18 mouse cellular contexts compared by ENCODE assay signal in genomic region chr1:86623001-86624000, GRCm38 (mm10). TPM values are rescaled to one million over a fixed set of nuclear protein-coding genes. Genes with fewer than 3 reads are reported as not detected.
A peak's percentile ranks its signal among the peaks of the same experiment; 100 is the strongest.
DNase-seq lines count a peak whose midpoint lies in the region; ATAC-seq and TF ChIP-seq lines count a peak whose summit lies in the region.
"Had no signal": no experiment of that assay in that cellular context is flagged by ENCODE, and none has a peak within 500 bp of the region (broad histone marks: within the 10 kb centered on the region; RNA-seq: fewer than 3 reads in every experiment).

No protein-coding gene starts in this region.

- H3K27me3 ChIP-seq in heart, embryonic 14.5 days (ENCODE audit: control insufficient read depth, insufficient read depth, low read length) = no peaks in the 10 kb centered on the region
- H3K27me3 ChIP-seq in heart, adult 2 months (ENCODE audit: control insufficient read depth, insufficient read depth, low read length) = no peaks in the 10 kb centered on the region
- no peaks in the 10 kb centered on the region for H3K27me3 ChIP-seq in neural tube, embryonic 12.5 days (replicated peaks)
- H3K27me3 ChIP-seq in intestine, embryonic 14.5 days (replicated peaks; ENCODE audit: control insufficient read depth, insufficient read depth, low read length) = no peaks in the 10 kb centered on the region
- H3K27me3 ChIP-seq in stomach, embryonic 16.5 days (ENCODE audit: control insufficient read depth, insufficient read depth, low read length) = no peaks in the 10 kb centered on the region
- no peaks in the 10 kb centered on the region for H3K27me3 ChIP-seq in hindbrain, embryonic 16.5 days (replicated peaks; ENCODE audit: control insufficient read depth, insufficient read depth, low read length)
- H3K27me3 ChIP-seq: CH12.LX; liver, embryonic 12.5 days had no signal

- DNase-seq in heart, adult 2 months = no peak
- no peak for DNase-seq in neural tube, embryonic 10.5 days (ENCODE audit: extremely low spot score, low spot score)
- peak; percentile 60 for DNase-seq in intestine, embryonic 14.5 days (ENCODE audit: low spot score)
- no peak for DNase-seq in cerebellum, adult 11-12 months
- DNase-seq: heart, postnatal 10 days; layer of hippocampus, postnatal 36 days; right cerebral cortex, postnatal 4 days; thymus, adult 2 months had no signal

- no peak for TF ChIP-seq EP300 in heart, adult 2 months (IDR thresholded peaks at IDR 0.05; ENCODE audit: insufficient read depth, low read depth, low read length)

- intact Hi-C loops in heart, adult 2 months (cut with DNase I) = no loop called here

- H3K27ac ChIP-seq in heart, embryonic 14.5 days (replicated peaks in 1 of 2; ENCODE audit: control insufficient read depth in 1 of 2, insufficient read depth in 1 of 2, low read depth in 2 of 2, low read length in 2 of 2) = no peak overlapping the region
- H3K27ac ChIP-seq in heart, adult 2 months = no peak overlapping the region
- no peak overlapping the region for H3K27ac ChIP-seq in neural tube, embryonic 12.5 days
- peak overlapping the region; percentile 38; the same call in 1 of the 2 replicates for H3K27ac ChIP-seq in intestine, embryonic 14.5 days (ENCODE audit: low read depth)
- H3K27ac ChIP-seq in stomach, embryonic 16.5 days (ENCODE audit: low read length) = no peak overlapping the region
- H3K27ac ChIP-seq in hindbrain, embryonic 16.5 days (ENCODE audit: low read depth, low read length) = no peak overlapping the region
- H3K27ac ChIP-seq: liver, embryonic 12.5 days had no signal

- H3K9me3 ChIP-seq in heart, embryonic 14.5 days (ENCODE audit: control insufficient read depth, low read length) = no peaks in the 10 kb centered on the region
- no peaks in the 10 kb centered on the region for H3K9me3 ChIP-seq in neural tube, embryonic 12.5 days
- no peaks in the 10 kb centered on the region for H3K9me3 ChIP-seq in intestine, embryonic 14.5 days (ENCODE audit: control insufficient read depth, low read length)
- H3K9me3 ChIP-seq in stomach, embryonic 16.5 days (replicated peaks; ENCODE audit: control insufficient read depth, low read length) = no peaks in the 10 kb centered on the region
- H3K9me3 ChIP-seq in hindbrain, embryonic 16.5 days (ENCODE audit: control insufficient read depth, low read length) = no peaks in the 10 kb centered on the region
- H3K9me3 ChIP-seq: liver, embryonic 12.5 days had no signal

- H3K4me1 ChIP-seq in heart, embryonic 14.5 days (ENCODE audit: control insufficient read depth in 2 of 2, insufficient read depth in 2 of 2, low read length in 2 of 2) = no peaks in the 10 kb centered on the region
- H3K4me1 ChIP-seq in heart, adult 2 months (ENCODE audit: control insufficient read depth, insufficient read depth, low read length) = no peaks in the 10 kb centered on the region
- H3K4me1 ChIP-seq in neural tube, embryonic 12.5 days = no peaks in the 10 kb centered on the region
- H3K4me1 ChIP-seq in intestine, embryonic 14.5 days (replicated peaks; ENCODE audit: control insufficient read depth, insufficient read depth, low read length) = 0 out of 2 replicates have a peak, but pooled peaks cover 3% of the 10 kb centered on the region
- peaks cover 4% of the 10 kb centered on the region; the same call in 1 of the 2 replicates for H3K4me1 ChIP-seq in stomach, embryonic 16.5 days (ENCODE audit: control insufficient read depth, insufficient read depth, low read length)
- no peaks in the 10 kb centered on the region for H3K4me1 ChIP-seq in hindbrain, embryonic 16.5 days (ENCODE audit: control insufficient read depth, insufficient read depth, low read depth, low read length)
- H3K4me1 ChIP-seq: liver, embryonic 12.5 days had no signal

- H3K4me2 ChIP-seq in heart, embryonic 14.5 days (ENCODE audit: low read length) = 0 out of 2 replicates have a peak overlapping the region, but pooled peaks have one; percentile 9
- H3K4me2 ChIP-seq in neural tube, embryonic 12.5 days (replicated peaks) = 0 out of 2 replicates have a peak overlapping the region, but pooled peaks have one; percentile 6
- peak overlapping the region; percentile 26 for H3K4me2 ChIP-seq in intestine, embryonic 14.5 days (ENCODE audit: low read length)
- H3K4me2 ChIP-seq in stomach, embryonic 16.5 days (ENCODE audit: low read depth, low read length) = peak overlapping the region; percentile 7; the same call in 1 of the 2 replicates
- H3K4me2 ChIP-seq in hindbrain, embryonic 16.5 days (ENCODE audit: low read length) = no peak overlapping the region
- H3K4me2 ChIP-seq: liver, embryonic 12.5 days had no signal

- no peaks in the 10 kb centered on the region for H3K79me2 ChIP-seq in heart, adult 2 months (replicated peaks; ENCODE audit: control insufficient read depth, insufficient read depth, low read length)

- H3K36me3 ChIP-seq in heart, embryonic 14.5 days (ENCODE audit: control insufficient read depth, insufficient read depth, low read length) = no peaks in the 10 kb centered on the region
- H3K36me3 ChIP-seq in heart, adult 2 months (ENCODE audit: control insufficient read depth, insufficient read depth, low read length) = no peaks in the 10 kb centered on the region
- H3K36me3 ChIP-seq in neural tube, embryonic 12.5 days = no peaks in the 10 kb centered on the region
- no peaks in the 10 kb centered on the region for H3K36me3 ChIP-seq in intestine, embryonic 14.5 days (ENCODE audit: control insufficient read depth, insufficient read depth, low read length)
- no peaks in the 10 kb centered on the region for H3K36me3 ChIP-seq in stomach, embryonic 16.5 days (ENCODE audit: control insufficient read depth, insufficient read depth, low read length)
- no peaks in the 10 kb centered on the region for H3K36me3 ChIP-seq in hindbrain, embryonic 16.5 days (ENCODE audit: control insufficient read depth, insufficient read depth, low read length)
- H3K36me3 ChIP-seq: liver, embryonic 12.5 days had no signal

- no peak for TF ChIP-seq POLR2A in heart, adult 2 months (IDR thresholded peaks at IDR 0.05; ENCODE audit: insufficient read depth, low read depth, low read length)

- no peak overlapping the region for H3K9ac ChIP-seq in heart, embryonic 14.5 days (ENCODE audit: low read length)
- no peak overlapping the region for H3K9ac ChIP-seq in heart, adult 2 months (ENCODE audit: low read depth, low read length)
- no peak overlapping the region for H3K9ac ChIP-seq in neural tube, embryonic 12.5 days
- no peak overlapping the region for H3K9ac ChIP-seq in intestine, embryonic 14.5 days (ENCODE audit: low read length)
- no peak overlapping the region for H3K9ac ChIP-seq in stomach, embryonic 16.5 days (ENCODE audit: low read length)
- no peak overlapping the region for H3K9ac ChIP-seq in hindbrain, embryonic 16.5 days (ENCODE audit: low read depth, low read length)
- H3K9ac ChIP-seq: liver, embryonic 12.5 days had no signal

- no peak for ATAC-seq in heart, embryonic 14.5 days (ENCODE audit: insufficient number of reproducible peaks, insufficient read depth, low FRiP score, low read depth)
- ATAC-seq in neural tube, embryonic 12.5 days (ENCODE audit: low FRiP score, low read depth) = 0 out of 2 replicates have a peak, but pooled peaks have one; percentile 48
- ATAC-seq in intestine, embryonic 14.5 days (replicated peaks; ENCODE audit: low FRiP score, low TSS enrichment, low read depth) = peak; percentile 74
- ATAC-seq in stomach, embryonic 16.5 days (ENCODE audit: insufficient read depth, low FRiP score) = 0 out of 2 replicates have a peak, but pooled peaks have one; percentile 44
- ATAC-seq in hindbrain, embryonic 16.5 days = no peak
- ATAC-seq: inflammation-experienced regulatory T-cells, adult 6 months; liver, embryonic 12.5 days had no signal

- H3K4me3 ChIP-seq in heart, embryonic 14.5 days (ENCODE audit: control insufficient read depth in 1 of 2, insufficient read depth in 1 of 2, low read depth in 1 of 2, low read length in 2 of 2) = no peak overlapping the region
- no peak overlapping the region for H3K4me3 ChIP-seq in heart, adult 2 months
- H3K4me3 ChIP-seq in neural tube, embryonic 12.5 days = no peak overlapping the region
- H3K4me3 ChIP-seq in intestine, embryonic 14.5 days (ENCODE audit: low read depth, low read length) = no peak overlapping the region
- H3K4me3 ChIP-seq in stomach, embryonic 16.5 days (replicated peaks; ENCODE audit: low read length) = no peak overlapping the region
- no peak overlapping the region for H3K4me3 ChIP-seq in hindbrain, embryonic 16.5 days (ENCODE audit: low read length)
- H3K4me3 ChIP-seq: erythroblast, embryonic 14.5 days; liver, embryonic 12.5 days; megakaryocyte, embryonic 14.5 days had no signal

- WGBS in heart, embryonic 14.5 days = 44% methylated on average over 16 of the region's 16 CpGs
- WGBS in heart, adult 2 months = 36% methylated on average over 16 of the region's 16 CpGs
- 39% methylated on average over 16 of the region's 16 CpGs for WGBS in neural tube, embryonic 12.5 days
- whole genome bisulfite sequencing in intestine, embryonic 14.5 days = 25% methylated on average over 16 of the region's 16 CpGs
- 30% methylated on average over 16 of the region's 16 CpGs for WGBS in stomach, embryonic 16.5 days
- 59% methylated on average over 16 of the region's 16 CpGs for WGBS in hindbrain, embryonic 16.5 days

- no peak for TF ChIP-seq CTCF in heart, adult 2 months (IDR thresholded peaks at IDR 0.05)

RNA-seq across cellular contexts. Expression of gene Cops7b, which starts 40.6 kb away (rescaled TPM):
- polyA plus RNA-seq in heart, embryonic 14.5 days (2014; fragmentation: Nextera tagmentation; extraction: Ambion mirVana) = 20.7 and 20.9 TPM in 2 replicates
- total RNA-seq in heart, adult 2 months (2021) = 10 to 100 TPM; 11.2 to 12.0 TPM
- polyA plus RNA-seq in heart, adult 2 months (2012; rRNA removed) = 18.2 and 22.4 TPM in 2 replicates
- polyA plus RNA-seq in neural tube, embryonic 12.5 days (2016; fragmentation: Nextera tagmentation; extraction: Ambion mirVana) = 66.1 and 70.1 TPM in 2 replicates
- 36.9 and 43.0 TPM in 2 replicates for polyA plus RNA-seq in intestine, embryonic 14.5 days (2014; fragmentation: Nextera tagmentation; extraction: Ambion mirVana)
- 32.5 and 32.6 TPM in 2 replicates for polyA plus RNA-seq in stomach, embryonic 16.5 days (2015; fragmentation: Nextera tagmentation; extraction: Ambion mirVana)
- polyA plus RNA-seq in hindbrain, embryonic 16.5 days (2015; fragmentation: Nextera tagmentation; extraction: Ambion mirVana) = 57.1 and 62.5 TPM in 2 replicates

RNA-seq across cellular contexts. Expression of gene Pde6d, which starts 40.9 kb away (rescaled TPM):
- 63.5 and 67.9 TPM in 2 replicates for polyA plus RNA-seq in heart, embryonic 14.5 days (2014; fragmentation: Nextera tagmentation; extraction: Ambion mirVana)
- 10 to 100 TPM; 40.4 to 47.6 TPM for total RNA-seq in heart, adult 2 months (2021)
- 27.9 and 39.2 TPM in 2 replicates for polyA plus RNA-seq in heart, adult 2 months (2012; rRNA removed)
- polyA plus RNA-seq in neural tube, embryonic 12.5 days (2016; fragmentation: Nextera tagmentation; extraction: Ambion mirVana) = 98.8 and 104 TPM in 2 replicates
- polyA plus RNA-seq in intestine, embryonic 14.5 days (2014; fragmentation: Nextera tagmentation; extraction: Ambion mirVana) = 45.7 and 46.0 TPM in 2 replicates
- 32.8 and 42.9 TPM in 2 replicates for polyA plus RNA-seq in stomach, embryonic 16.5 days (2015; fragmentation: Nextera tagmentation; extraction: Ambion mirVana)
- 103 and 113 TPM in 2 replicates for polyA plus RNA-seq in hindbrain, embryonic 16.5 days (2015; fragmentation: Nextera tagmentation; extraction: Ambion mirVana)

RNA-seq across cellular contexts. Expression of gene Nppc, which starts 47.1 kb away (rescaled TPM):
- 0.32 and 0.39 TPM in 2 replicates for polyA plus RNA-seq in heart, embryonic 14.5 days (2014; fragmentation: Nextera tagmentation; extraction: Ambion mirVana)
- total RNA-seq in heart, adult 2 months (2021) = not detected
- 0.14 TPM in 1 of 2 replicates, not detected in the other for polyA plus RNA-seq in heart, adult 2 months (2012; rRNA removed)
- polyA plus RNA-seq in neural tube, embryonic 12.5 days (2016; fragmentation: Nextera tagmentation; extraction: Ambion mirVana) = 12.6 and 13.8 TPM in 2 replicates
- polyA plus RNA-seq in intestine, embryonic 14.5 days (2014; fragmentation: Nextera tagmentation; extraction: Ambion mirVana) = 0.46 and 0.81 TPM in 2 replicates
- 3.4 and 4.6 TPM in 2 replicates for polyA plus RNA-seq in stomach, embryonic 16.5 days (2015; fragmentation: Nextera tagmentation; extraction: Ambion mirVana)
- 20.1 and 26.6 TPM in 2 replicates for polyA plus RNA-seq in hindbrain, embryonic 16.5 days (2015; fragmentation: Nextera tagmentation; extraction: Ambion mirVana)
- total RNA-seq: common myeloid progenitor, adult 5-6 weeks had no signal
- polyA plus RNA-seq: erythroblast, embryonic 14.5 days; inflammation-experienced regulatory T-cells, adult 6 months; liver, embryonic 12.5 days had no signal

Comparison
In these comparisons a context has a peak if more than half of its experiments do, and no peak if none do; other contexts are left out.
1. ATAC-seq: peak in neural tube, embryonic 12.5 days (single experiment), intestine, embryonic 14.5 days (single experiment) and stomach, embryonic 16.5 days (single experiment); none in heart, embryonic 14.5 days (single experiment) and hindbrain, embryonic 16.5 days (single experiment).